Mouse (Mus musculus): Measurements from ENCODE around the gene Fam114a1.

Gene Fam114a1
- long read RNA-seq, experiment 1, transcript Fam114a1-201 (14 exons, 2,938 nt) = major isoform, 10 of 20 reads
- long read RNA-seq, experiment 1, partial matches to known transcripts = 8 of 20 reads
- long read RNA-seq, experiment 1, other reads (novel, unspliced or antisense) = 2 of 20 reads
- long read RNA-seq, experiment 2, transcript Fam114a1-201 (14 exons, 2,938 nt) = major isoform, 7 of 19 reads
- long read RNA-seq, experiment 2, partial matches to known transcripts = 11 of 19 reads
- long read RNA-seq, experiment 2, other reads (novel, unspliced or antisense) = 1 of 19 reads

DNA sequence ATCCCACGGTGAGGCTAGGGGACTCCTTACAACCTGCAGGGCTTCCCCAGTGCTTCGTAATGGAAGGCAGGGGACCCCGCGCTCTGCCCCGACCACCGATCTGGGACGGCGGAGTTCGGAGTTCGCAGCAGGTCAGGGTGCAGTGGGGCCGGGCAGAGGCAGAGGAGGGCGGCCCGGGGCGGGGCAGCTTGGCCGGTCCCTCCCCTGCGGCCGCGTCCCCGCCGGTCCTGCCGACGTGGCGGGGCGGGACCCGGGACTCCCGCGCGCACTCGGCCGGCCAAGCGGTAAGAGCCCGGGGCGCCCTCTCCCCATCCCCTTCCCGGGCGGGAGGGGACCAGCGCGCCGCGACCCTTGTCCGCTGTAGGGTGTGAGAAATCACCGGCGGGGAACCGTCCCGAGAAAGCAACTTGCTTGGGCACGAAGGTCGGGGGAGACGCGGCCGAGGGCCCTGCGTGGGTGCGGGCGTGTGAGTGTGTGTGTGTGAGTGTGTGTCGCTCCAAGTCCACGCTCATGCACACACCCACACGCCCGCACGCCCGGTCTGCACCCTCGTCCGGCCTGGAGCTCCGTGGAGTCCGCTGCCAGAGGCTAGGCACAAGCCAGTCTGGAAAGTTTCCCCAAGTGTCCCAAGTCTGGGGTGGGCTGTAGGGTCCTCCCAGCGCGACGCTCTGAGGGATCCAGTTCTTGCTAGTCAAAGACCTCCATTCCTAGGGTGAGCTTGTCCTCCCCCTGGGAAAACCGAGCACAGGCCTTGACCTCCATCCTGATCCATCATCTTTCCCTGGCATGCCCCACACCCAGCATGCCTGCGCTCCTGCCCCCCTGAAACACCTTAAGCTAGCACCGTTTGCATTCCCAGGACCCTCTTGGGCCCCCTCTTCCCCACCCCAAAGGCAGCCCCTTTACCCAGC lies at the start of gene Fam114a1:
Gene Fam114a1, plus strand, starts transcription at position 211 of the 911 bp plus-strand sequence.
- intact Hi-C loops (cut with DNase I) = no loop called here

DNA sequence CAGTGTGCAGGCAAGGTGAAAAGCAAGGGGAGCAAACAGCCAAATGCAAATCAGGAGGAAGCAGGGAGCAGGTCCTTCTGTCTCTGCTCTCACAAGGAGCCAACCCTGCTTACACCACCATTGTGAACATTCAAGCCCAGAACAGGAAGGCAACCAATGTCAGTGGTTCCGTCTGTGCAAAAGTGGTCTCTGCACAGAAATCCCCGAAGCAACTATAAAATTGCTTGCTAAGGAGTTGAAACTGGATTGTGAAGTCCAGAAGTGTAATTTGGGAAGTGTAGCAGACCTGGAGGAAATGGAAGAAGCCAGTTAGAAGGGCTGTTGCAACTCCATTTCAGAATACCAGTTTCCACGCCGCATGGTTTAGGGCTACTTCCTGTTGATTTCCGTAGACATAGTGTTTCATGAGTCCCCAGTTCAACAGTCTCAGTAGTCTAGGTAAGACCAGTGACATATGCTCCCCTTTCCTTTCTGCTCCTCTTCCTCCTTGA lies 46.9 kb upstream of the Fam114a1 start:
- intact Hi-C loops (cut with DNase I) = no loop called here

DNA sequence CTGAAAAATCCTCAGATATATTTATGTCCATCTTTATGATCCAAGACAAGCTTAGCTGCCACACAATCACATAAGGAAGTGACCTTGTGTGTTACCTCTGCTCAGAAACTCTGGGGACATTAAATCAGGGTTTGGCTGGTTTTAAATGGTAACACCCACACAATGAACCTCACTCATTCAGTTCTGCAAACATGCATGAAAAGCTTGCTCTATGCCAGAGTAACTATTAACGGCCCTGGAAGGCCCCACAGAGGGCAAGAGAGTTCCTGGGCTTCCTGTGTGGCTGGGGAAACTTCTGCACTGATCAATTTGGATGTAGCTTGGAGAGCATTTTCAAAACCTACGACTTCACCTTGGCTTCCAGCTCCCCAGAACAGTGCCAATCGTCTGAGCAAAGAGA lies 37.7 kb upstream of the Fam114a1 start:
- intact Hi-C loops (cut with DNase I) = loop anchor here (10.0 kb wide), 1 partner anchor 47 kb away; no protein-coding TSS in a partner anchor

GRCm38 (mm10) chr5:64932775-64933174 lies 37.1 kb upstream of the Fam114a1 start:
- intact Hi-C loops (cut with DNase I) = loop anchor here (10.0 kb wide), 1 partner anchor 48 kb away; no protein-coding TSS in a partner anchor

DNA sequence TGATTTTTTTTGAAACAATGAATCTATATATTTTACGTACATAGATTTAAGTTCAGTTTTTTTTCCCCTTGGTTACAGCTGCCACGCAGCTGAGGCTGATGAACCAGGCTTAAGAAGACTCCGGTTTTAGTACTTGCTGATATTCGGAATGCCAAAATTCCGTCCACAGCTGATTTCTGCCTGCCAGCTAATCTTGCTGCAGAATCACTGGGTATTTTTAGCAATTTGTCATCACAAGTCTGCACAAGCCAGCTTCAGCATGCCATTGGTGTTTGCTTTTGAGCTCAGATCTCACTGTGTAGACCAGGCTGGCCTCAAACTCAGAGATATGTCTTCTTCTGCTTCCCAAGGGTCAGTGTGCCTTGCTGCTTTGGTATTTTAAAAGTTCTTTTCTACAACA lies 18.4 kb upstream of the Fam114a1 start:
- intact Hi-C loops (cut with DNase I) = no loop called here

- intact Hi-C loops (cut with DNase I) = no loop called here
Measured at GRCm38 (mm10) chr5:64954931-64955330, 14.9 kb upstream of the Fam114a1 start.

DNA sequence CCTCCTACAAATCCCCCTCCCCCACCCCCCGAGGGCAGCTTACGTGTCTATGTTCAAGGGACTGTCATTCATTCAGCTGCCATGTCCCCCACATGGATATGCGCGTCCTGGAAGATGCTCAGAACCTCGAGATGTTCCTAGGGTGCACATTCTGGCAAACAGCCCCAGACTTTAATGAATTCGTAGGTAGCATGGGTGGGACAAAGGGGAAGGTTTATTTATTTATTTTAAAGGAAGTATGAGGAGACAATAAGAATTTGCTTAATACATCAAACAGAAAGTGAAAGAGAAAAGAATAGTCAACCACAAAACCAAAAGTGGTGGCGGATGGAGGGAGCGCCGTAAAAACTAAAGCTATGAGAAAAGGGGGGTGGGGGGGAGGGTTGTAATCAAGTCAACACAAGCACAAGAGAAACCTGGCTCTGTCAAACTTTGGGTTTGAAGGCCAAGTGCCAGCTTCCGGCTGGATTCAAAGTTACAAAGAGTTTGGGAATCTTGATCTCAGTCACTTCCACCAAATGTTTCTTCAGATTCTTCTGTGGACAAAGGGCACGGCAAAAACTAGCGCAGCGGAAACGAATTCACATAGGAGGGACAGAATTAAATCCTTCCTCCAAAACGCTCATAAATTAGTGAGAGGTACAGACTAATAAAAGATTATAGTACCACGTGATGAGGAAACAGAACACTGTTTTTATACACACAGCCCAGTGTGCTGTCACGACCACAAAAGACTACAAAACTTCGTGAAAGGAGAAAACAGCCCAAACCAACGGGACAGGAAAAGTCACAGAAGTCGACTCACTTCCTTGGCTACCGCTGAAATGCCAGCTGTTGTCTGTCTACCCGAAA lies 10.7 kb upstream of the Fam114a1 start:
- intact Hi-C loops (cut with DNase I) = no loop called here

DNA sequence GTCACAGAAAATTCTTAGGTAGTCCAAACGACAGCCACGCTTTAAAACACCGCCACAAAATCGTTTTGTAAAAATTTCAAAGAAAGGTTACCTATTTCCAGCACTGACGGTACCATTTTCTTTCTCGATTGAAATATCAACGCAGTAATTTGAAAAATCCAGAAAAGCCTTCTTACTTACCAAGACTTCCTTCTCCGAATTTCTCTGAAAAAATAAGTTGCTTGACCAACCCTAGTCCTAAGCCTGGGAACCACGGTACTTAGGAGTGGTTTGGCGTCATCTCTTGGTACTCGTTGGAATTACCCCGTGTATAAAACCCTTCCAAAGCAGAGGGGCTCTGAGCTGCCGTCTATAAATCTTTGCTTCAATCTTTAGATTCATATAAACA lies 10.0 kb upstream of the Fam114a1 start, which contains the start of gene Tlr6:
Gene Tlr6, minus strand, starts transcription at position 255 of the 388 bp plus-strand sequence.
- intact Hi-C loops (cut with DNase I) = no loop called here

GRCm38 (mm10) chr5:64960857-64961391 lies 8.9 kb upstream of the Fam114a1 start:
- intact Hi-C loops (cut with DNase I) = no loop called here

DNA sequence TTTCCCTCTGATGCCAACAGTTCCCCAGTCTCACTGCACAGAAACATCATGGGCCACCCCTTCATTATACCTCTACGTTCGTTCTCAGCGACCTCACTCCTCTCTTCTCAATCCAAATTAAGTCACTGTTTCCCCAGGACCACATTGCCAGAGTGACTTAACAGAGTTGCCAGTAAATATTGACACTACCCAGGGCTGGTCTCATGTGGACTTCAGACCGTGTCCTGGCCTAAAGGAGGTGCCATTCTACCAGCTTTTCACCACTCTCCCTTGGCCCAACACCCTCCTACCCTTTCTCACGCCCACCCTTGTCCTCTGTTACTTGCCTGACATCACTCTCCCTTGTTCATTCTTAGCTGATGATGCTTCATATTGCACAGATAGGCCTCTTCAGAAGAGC lies 6.6 kb upstream of the Fam114a1 start:
- intact Hi-C loops (cut with DNase I) = no loop called here

DNA sequence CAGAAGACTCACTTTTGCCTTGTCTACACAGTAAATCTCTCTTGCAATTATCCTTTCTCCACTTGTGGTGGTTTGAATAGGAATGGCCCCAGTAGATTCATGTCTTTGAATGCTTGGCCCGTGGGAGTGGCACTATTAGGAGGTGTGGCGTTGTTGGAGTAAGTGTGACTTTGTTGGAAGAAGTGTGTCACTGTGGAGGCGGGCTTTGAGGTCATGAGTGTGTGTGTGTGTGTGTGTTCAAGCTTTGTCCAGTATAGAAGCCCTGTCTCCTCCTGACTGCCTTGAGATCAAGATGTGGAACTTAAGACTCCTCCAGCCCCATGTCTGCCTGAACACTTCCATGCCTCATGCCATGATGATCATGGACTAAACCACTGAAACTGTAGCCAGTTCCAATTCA lies 6.1 kb upstream of the Fam114a1 start:
- intact Hi-C loops (cut with DNase I) = no loop called here

- intact Hi-C loops (cut with DNase I) = no loop called here
Measured at GRCm38 (mm10) chr5:64968961-64969860, 660 bp upstream of the Fam114a1 start.

DNA sequence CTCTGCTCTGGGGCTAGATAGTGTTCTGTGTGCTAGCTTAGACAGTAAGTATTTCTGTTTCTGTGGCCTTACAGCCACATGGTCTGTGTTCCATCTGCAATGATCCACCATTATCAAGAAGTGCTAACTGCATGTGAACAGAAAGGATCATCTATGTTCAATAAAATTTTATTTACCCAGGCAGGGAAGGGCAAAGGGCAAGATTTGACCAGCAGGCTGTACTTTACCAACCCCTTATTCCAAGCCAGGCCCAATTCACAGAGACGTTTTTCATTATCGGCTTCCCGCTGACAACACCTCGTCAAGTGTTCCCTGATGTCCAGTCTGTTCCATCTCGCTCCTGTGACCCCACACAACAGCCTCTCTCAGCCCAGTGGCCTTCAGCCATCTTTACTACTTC lies 5.2 kb downstream of the Fam114a1 start:
- intact Hi-C loops (cut with DNase I) = no loop called here

- intact Hi-C loops (cut with DNase I) = no loop called here
Measured at GRCm38 (mm10) chr5:64977128-64977527, 7.3 kb downstream of the Fam114a1 start.

DNA sequence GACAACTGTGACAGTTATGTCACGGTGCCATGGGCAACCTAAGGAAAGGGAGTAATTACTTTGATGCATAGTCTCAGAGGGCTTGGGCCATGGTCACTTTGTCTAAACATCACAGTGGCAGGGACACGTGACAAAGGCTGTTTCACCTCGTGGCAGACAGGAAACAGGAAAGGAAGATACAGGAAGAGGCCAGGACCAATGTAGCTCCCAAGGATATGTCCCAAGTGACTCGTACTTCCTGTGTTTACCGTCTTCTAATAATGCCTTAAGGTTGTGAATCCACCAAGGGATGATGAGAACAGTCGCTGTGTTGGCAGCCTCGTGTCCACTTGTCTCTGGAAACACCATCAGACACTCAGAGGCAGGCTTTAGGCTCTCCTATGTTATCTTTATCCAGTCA lies 16.1 kb downstream of the Fam114a1 start:
- intact Hi-C loops (cut with DNase I) = no loop called here

- intact Hi-C loops (cut with DNase I) = no loop called here
Measured at GRCm38 (mm10) chr5:64989940-64990339, 20.1 kb downstream of the Fam114a1 start.

GRCm38 (mm10) chr5:64992540-64992939 lies 22.7 kb downstream of the Fam114a1 start:
- intact Hi-C loops (cut with DNase I) = no loop called here

DNA sequence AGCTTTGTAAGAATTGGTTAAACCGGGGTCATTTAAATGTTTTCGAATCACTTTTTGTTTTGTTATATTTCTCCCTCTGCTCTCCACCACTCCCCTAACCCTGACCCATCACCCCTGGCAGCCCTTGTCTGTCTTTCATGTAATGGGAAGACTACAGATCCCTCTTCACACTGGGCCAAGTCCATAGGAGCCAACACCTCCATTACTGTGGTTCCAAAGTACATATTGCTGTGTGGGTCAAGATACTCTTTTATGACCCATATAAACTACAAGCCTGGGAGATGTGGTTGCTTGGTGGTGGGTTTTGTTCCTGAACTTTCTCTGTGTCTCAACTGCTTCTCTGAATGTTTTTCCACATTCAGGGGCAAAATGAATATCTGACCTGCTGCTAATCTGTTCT lies 25.5 kb downstream of the Fam114a1 start:
- intact Hi-C loops (cut with DNase I) = no loop called here

DNA sequence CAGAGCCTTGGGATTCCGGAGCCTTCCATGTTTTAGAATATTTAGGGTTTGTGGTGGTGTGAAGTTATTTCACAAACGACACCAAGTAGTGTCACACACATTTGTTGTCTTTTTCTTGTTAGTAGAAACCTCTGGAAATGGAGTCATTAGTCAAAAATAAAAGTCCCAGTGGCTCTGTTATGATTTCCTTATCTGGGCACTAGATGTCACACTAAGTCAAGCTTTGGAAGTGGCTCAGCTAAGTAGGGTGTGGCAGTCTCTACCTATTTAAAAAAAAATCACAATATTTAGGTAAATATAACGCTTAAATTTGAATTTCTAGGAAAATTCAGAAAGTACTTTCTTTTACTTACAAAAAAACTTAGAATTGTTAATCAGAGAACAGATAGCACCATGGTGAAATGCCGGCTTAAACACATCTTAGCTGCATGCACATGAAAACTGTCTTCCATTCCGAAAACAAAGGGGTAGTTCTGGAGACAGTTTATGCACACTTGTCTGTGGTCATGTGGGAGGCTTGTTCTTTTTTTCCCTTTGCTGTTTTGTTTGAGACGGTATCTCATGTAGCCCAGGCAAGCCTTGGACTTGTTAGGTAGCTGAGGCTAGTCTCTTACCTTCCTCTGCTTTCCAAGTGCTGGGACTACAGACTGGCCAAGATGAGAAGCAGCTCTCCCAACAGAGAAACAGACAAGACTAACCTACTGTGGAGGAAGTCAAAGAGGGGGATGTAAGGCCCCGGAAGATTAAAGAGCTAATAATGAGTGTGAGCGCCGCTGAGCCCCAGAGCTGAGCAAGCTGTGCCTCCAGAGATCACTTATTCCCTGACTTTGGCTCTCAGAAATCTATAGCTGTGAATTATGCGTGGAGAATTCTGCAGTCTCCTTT lies 33.3 kb downstream of the Fam114a1 start:
- intact Hi-C loops (cut with DNase I) = loop anchor here (2.0 to 10.0 kb wide), 3 partner anchors 154 to 242 kb away; no protein-coding TSS in a partner anchor
